Mouse (Mus musculus) cerebellum, adult 8-10 months (tissue): ENCODE results near the gene Wdr76.
A peak's percentile ranks its signal among the peaks of the same experiment; 100 is the strongest.
"Not testable (repeated sequence)": the region's sequence is repeated elsewhere in the genome, so short reads cannot be mapped to it uniquely, and the experiment has no call there.

Experiments
- DNase-seq: peaks from one replicate; pipeline ENCODE4 v3.0.0; 2022

Wdr76 gene

DNA sequence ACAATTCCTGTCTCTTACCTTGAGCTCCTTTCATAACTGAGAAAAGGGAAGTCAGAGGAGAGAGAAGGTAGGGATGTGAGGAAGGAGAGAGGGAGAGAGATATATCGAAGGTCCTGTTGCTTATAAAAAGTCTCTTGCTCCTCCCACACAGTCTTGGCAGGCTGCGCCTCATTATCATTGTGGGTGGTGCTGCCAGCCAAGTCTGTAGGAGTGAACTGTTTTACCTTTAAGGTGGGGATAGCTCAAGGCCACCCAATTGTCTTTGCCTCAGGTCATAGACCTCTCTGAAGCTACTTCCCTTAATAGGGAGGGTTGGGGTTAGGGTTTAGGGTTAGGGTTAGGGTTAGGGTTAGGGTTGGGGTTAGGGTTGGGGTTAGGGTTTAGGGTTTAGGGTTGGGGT is 15.5 kb downstream of the Wdr76 start:
- no peak for DNase-seq

DNA sequence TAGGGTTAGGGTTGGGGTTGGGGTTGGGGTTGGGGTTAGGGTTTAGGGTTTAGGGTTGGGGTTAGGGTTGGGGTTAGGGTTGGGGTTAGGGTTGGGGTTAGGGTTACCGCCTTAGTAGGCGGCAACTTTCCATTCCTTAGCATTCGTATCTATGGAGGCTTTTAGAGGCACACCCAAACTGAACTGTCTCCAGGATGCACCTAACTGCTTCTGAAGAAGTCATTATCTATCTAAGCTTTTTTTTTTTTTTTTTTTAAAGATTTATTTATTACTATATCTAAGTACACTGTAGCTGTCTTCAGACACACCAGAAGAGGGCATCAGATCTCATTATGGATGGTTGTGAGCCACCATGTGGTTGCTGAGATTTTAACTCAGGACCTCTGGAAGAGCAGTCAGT is 16.3 kb downstream of the Wdr76 start:
- not testable (repeated sequence) for DNase-seq

DNA sequence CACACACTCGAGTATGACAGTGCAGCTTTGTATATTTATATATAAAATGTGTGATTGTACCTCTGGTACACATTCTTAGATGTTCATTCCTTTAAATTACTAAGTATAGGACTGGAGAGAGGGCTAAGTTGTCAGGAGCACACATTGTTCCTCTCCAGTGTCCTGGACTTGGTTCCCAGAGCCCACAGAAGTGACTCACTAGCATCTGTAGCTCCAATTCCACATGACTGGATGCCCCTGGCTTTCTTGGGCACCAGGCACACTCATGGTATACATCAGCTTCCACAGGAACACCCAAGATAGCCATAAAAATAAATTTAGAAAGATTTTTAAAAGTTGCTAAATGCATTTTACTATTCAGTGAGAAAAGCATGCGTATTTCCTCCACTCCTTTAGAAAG is 18.5 kb downstream of the Wdr76 start:
- no peak for DNase-seq

DNA sequence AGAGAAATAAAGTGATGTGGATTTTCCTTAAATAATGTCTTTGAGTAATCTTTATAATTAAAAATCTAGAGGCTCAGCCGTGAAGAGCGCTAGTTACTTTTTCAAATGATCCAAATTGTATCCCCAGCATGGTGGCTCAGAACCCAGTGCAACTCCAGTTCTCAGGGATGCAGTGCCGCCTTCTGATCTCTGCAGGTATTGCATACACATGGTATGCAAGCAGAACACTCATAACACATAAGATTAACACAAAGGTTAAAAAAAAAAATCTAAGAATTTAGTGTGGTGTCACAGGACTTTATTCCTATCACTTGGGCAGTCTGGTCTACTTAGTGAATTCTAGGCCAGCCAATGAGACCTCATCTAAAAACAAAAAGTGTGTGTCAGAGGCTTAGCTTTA is 38.3 kb downstream of the Wdr76 start:
- DNase-seq: no peak

DNA sequence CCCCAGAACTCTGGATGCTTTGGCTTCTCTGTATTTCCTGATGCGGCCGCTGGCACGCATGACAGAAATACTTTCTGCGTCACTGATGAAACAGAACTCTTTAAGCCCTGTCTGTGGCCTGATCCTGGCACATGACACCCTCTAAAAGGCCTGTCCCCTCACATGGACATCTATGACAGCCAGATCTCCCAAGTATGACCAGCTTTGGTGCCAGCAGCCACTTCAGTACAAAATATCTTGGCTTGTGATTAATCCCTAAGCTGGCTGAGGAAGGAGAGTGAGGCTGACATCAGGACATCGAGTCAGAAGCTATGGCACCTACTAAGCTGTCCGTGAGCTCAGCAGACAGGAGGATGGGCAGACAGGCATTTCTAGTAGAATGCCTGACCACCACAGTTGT is 43.1 kb downstream of the Wdr76 start:
- DNase-seq: no peak

DNA sequence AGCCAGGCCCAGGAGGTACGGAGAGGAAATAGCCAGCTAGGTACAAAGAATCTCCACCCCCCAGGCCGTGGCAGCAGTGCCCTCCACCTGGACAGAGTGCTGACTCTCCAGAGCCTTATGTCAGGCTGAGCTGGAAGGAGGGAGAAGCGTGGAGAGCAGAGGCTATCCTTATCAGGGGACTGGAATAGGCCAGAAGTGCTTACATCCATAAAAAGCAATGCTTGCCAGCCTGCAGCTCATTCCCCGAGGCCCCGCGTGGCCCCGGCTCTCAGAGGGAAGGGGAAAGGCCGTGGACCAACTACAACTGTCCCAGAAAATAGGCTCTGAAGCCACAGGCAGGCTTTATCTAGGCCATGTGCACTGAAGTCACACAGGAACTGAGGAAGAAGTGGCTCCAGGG is 44.7 kb downstream of the Wdr76 start:
- DNase-seq: no peak

DNA sequence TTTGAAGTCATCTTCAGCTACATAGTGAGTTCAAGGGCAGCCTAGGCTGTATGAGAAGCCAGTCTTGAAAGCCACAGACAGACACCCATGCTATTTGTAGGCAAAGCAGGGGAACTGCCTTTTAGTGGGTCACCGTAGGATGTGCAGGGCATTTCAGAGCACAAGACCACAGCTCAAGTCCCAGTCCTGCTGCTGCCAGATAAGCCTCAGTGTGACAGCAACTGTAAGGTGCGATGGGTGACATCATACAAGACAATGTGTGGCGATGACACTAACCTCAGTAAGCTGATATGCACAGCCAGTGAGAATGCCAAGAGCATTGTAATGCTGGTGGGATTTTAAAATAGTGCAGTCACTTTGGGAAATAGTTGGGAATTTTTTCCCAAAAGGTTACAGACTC is 56.6 kb downstream of the Wdr76 start:
- no peak for DNase-seq

DNA sequence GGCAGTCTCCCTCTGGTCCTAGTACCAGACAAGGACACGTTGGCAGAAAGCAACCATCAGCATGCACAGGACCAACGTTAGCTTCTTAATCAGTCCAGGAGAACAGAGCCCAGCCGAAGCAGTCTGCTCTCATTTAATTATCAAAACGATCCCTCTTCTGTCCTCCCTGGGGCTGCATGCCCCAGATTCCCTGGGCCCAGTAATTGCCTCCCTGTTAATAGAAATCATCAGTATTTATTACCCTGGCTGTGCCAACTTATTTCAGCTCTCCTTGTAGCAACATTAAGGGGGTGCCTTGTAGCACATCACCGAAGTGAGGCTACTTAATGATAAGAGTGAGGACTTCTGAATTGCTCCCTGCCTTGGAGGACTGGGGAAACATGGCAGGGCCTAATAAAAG is 59.4 kb downstream of the Wdr76 start:
- no peak for DNase-seq

DNA sequence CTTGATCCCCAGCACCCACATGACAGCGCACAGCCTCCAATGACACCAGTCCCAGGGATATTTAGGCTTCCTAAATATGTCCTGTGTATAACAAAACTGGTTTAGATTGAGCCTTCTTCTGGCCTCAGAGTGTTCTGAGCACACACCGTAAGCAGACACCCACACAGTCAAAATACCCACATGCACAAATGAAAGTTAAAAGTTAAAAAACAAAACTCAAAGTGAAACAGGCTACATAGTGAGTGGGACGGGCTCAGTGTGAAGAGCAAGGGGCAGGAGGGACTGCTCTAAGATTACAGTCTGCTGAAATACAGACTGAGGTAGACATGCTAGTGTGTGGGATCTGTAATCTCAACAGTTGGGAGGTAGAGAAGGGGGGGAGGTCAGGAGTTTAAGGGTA is 63.5 kb downstream of the Wdr76 start:
- DNase-seq: no peak

DNA sequence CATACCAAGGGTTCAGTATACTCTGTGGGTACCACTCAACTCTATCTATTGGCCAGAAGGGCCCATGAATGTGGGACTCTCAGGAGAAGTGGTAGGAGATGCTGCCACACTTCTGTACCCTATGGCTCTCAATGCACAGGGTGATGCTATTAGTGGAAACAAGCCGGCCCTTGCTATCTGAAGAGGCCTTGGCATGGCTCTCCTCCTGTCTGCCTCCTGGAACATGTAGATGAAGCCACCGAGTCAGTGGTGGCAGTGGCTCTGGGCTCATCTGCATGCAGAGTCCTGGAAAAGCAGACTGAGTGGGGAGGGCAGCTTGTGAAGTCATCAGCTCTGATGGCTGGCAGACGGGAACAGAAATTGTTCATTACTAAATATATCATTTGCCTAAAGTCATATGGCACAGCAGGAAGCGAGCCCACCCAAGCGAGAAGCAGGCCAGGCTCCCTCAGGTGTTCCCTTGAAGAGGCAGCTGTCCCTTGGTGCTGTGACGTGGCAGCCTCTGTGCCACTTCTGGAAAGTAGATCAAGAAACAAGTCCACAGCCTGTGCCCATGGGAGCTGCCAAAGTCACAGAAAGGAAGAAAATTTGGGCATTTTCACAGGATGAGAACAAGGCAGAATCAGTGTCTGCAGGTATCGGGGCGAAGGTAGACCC is 64.6 kb downstream of the Wdr76 start:
- no peak for DNase-seq

DNA sequence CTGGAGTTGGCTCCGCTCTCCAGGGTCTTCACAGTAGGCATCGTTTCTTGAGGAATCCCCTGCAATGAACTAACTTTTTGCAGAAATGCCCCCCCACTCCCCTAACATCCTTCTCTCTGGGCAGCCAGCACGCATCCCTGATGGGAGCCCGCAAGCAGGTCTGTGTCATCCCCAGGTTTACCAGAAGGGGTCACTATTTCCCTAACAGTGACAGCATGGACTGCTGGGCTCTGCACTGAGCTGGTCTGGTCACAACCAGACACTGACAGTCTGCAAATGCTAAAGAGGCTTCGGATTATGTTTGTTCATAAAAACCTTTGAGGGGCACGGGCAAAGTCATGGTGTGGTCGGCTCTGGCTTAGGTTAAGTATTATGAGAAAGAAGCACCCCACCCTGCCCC is 65.3 kb downstream of the Wdr76 start:
- DNase-seq: peak; percentile 89

DNA sequence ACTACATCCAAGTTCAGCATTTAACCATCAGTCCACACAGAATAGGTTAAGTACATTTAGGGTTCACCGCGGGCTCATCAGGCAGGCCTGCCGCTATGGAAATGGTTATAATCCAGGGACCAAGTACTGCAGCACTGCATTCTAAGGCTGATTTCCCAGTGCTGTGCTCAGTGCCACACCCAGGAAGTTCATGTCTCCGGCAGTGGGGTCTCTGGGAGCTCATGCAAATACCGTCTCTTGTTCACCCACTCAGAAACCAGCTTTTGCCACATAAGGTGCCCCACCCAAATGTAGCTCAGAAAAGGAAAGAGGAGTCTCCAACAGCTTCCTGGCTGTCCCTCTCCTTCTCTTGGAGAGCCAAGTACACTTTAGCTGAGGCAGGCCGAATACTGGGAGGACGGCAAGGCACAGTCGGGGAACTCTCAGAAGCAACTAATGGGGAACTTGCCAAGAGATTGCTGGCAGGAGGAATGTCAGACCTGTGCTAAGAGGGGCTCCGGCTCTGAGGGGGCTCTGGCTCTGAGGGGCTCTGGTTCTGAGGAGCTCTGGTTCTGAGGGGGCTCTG is 67.6 kb downstream of the Wdr76 start:
- DNase-seq: no peak

DNA sequence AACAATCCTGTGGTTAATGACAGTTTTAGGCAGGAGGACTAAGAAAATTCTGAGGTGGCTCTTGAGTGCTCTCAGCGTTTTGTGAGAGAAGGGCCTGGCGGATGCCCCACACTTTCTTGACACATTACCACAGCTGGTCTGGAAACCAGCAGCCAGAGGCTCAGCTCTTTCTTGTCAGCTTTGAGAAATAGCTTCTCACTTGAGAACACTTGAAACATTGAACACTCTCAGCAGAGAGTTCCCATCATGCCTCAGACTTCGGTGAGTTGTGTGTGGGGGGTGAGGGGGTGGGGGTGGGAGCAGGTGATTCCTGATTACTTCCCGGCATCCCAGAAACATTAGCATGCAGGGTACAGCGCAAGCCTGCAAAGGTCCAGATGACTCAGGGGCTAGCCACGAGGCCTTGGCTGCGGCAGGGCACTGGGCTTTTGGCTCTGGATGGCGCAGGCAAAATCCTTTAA is 69.2 kb downstream of the Wdr76 start:
- DNase-seq: no peak

DNA sequence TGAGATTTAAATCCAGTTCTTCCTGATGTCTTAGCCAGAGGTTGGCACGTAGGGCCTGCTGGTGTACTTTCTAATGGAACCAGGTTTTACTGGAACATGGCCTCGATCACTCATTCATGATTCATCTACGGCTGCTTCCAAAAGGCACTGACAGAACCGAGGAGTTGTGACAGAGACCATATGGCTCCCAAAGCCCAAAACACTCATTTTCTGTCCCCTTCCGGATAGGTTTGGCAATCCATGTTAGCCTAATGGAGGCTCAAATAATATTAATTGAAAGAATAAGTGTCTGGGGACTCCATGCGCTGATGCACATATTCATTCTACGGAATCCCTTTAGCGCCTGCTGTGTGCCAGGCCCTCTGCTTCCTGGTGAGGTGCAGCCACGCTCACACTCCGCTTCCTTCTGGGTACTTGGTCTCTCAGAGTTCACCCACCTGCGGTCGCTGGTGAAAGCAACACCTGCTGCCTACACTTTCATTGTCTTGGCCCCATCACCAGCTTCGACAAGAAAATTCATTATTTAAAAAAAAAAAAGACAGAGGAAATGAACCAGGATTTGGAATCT is 76.4 kb downstream of the Wdr76 start:
- peak; percentile 43 for DNase-seq

DNA sequence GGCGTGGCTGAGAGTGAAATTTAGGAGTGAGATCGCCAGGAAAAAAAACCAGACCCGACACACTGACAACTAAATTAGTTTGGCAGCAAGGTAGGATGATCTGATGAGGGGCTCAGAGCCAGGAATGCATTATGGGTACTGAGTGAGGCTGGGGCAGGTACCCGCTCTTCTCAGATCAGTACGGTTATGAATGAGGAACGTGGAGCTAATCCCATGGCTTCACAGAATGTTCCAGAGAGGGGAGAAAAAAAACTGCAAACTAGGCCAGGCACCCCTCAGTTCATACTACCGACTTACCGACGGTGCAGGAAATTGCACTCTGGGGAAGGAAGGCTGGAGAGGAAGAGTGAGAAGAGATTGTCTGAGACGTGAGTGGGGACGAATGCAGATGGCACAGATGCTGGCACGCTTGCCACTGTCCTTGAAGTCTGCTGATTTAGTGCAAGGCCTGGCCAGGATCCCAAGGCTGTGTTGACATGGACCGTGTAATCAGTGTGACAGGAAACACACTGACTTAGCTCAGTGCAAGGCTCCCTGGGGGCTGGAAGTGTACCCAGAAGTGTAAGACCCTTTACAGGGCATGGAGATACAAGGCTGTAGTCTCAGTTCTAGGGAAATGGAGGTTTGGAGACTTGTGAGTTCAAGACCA is 77.1 kb downstream of the Wdr76 start:
- DNase-seq: peak; percentile 43

DNA sequence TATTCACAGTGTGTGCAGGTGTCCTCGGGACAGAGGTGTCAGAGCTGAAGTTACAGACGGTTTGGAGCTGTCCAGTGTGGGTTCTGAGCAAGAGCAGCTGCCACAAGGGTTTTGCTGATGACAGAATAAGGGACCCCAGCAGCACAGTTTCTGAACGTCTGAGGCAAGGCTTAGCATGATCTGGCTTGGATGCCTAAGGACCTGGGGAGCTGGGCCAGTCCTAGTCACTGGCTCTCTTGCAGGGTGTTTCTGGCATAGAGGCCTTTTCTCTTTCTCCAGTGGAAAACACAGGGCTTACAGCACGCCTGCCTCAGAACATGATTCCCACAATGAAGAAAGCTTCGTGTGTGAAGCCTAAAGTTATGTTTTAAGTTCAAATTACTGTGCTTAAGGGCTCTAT is 78.2 kb downstream of the Wdr76 start:
- no peak for DNase-seq

DNA sequence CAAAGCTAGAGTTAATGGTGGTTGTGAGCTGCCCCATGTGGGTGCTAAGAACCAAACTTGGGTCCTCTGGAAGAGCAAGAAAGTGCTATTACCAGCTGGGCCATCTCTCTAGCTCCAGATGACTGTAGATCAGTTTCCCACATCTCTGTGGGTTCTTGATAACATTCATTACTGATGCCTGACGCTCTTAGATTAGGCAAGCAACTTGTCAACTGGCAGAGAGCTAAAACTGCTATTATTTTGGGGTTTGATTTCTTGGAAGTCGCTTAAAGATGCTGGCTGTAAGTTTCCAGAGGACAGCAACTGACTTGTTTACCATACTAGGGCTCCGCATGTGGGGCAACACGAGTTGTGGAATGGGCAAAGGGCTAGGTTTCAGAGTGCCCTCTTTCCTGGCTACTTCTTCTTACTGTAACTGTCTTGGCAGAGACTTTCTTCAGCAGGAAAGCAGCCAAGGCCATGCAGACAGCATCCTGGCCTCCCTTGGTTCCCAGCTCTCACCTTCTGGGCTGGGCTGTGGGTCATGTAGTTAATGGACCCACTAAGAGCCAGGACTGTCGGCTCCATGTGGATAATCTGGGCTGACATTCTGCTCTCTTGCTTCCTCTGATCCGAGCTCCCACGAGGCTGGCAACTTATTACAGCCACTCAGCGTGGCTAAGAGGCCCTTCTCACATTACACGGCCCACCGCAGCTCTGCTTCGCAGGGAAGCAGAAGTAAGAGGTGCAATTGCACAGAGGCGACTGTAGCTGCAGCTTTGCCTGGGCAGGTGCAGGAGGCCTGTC is 81.2 kb downstream of the Wdr76 start:
- DNase-seq: peak; percentile 55

DNA sequence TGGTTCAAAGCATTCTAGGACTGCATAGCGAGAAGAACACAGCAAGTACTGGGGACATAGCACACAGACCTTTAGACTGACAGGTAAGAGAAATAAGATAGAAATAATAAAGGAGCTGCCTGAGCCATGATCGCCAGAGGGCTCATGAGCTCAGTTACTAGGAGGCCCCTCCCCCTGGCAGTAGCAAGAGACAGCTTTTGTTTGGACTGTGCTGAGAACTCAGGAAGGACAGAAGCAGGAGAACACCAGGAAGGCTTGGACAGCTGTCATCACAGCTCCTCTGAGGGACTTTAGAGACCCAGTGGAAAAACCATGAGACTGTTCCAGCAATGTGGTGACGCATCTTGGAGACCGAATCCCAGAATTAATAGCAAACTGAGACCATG is 81.8 kb downstream of the Wdr76 start:
- peak; percentile 33 for DNase-seq

DNA sequence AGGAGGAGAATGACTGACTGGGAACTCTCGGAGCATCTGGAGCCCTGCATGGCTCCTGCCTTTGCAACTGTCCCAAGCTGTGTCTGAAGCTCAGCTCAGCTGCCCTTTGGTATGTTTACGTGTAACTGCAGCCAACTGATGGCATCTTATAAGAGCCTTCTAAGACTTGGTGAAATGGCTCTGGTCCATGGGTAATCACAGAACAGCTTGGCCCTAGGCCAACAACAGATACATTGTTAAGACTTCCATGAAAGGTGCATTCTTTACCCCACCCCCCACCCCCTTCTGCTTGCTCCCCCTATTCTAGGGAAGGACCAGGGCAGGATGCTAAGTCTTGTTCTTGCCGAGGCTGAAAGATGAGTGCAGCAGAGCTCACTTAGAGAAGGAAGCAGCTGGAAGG is 87.6 kb downstream of the Wdr76 start:
- no peak for DNase-seq
